Mouse (Mus musculus) T-helper 2 cell (primary cell): ENCODE measurements around the gene Myo1d.

Experiments used
- in situ Hi-C: fragments of 300-600 bp; cut with MboI, MseI; formaldehyde crosslinking; loops from one replicate; pipeline ENCODE4 v1.15.1; 2025; ENCODE audit warnings: high pct_unique_total_duplicates

Myo1d gene

DNA sequence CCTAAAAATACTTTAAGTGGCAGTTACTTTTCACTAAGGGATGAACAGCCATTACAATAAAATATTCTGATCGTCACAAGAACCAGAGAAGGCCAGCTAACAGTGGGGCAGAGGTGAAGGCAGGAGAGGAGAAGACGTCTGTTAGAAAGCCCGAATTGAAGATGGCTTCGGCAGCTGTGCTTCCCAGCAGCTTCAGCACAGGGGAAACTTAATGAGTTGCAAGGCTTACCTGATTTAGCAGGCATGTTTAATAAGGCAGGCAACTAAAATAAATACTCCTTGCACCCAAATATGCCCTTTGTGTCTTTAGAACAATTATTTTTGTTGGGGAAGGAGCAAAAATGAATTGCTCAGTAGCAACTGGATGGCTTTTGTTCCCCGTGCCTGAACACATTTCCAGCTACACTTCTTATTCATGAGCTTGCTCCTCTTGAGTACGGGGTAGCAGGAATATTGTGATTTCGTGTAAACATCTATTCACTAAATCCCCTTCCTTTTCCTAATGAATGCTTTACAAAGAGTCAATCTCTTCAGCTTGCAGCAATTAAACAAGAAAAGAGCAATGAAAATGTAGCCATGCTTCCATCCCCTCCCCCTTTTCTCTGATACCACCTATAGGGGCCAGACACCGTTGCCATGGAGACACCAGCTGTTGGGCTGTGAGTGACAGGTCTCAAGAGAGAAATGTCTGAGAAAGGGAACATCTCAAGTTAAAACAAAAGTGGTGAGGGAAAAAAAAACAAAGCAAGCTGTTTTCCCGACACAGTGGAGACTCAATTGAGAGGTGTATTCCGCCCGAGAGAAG lies 157.4 kb downstream of the Myo1d start:
- in situ Hi-C loops = no loop called here

GRCm38 (mm10) chr11:80614949-80615725 lies 164.7 kb downstream of the Myo1d start:
- in situ Hi-C loops = no loop called here

GRCm38 (mm10) chr11:80614418-80614817 lies 165.4 kb downstream of the Myo1d start:
- in situ Hi-C loops = no loop called here

GRCm38 (mm10) chr11:80613534-80613933 lies 166.3 kb downstream of the Myo1d start:
- in situ Hi-C loops = no loop called here

- in situ Hi-C loops = no loop called here
These were observed 177.0 kb downstream of the Myo1d start for GRCm38 (mm10) chr11:80602707-80603441.

DNA sequence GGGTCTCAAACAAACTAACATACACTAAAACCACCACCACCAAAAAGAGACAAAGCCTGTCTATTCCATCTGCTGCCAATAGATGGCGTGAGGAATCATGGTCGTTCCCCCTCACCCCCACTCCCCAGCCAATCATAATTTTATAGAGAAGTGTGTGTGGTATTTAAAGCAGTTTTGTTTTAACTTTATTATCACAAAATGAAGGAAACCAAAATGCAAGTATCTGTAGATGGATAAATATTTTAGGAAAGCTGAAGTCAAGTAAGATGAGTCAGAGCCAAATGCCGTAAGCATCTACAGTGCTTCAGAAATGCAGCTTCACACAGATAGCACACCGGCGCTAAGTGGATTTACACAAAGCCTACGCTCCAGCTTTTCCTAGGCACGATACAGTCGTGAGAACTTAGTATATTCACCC lies 177.8 kb downstream of the Myo1d start:
- in situ Hi-C loops = no loop called here

DNA sequence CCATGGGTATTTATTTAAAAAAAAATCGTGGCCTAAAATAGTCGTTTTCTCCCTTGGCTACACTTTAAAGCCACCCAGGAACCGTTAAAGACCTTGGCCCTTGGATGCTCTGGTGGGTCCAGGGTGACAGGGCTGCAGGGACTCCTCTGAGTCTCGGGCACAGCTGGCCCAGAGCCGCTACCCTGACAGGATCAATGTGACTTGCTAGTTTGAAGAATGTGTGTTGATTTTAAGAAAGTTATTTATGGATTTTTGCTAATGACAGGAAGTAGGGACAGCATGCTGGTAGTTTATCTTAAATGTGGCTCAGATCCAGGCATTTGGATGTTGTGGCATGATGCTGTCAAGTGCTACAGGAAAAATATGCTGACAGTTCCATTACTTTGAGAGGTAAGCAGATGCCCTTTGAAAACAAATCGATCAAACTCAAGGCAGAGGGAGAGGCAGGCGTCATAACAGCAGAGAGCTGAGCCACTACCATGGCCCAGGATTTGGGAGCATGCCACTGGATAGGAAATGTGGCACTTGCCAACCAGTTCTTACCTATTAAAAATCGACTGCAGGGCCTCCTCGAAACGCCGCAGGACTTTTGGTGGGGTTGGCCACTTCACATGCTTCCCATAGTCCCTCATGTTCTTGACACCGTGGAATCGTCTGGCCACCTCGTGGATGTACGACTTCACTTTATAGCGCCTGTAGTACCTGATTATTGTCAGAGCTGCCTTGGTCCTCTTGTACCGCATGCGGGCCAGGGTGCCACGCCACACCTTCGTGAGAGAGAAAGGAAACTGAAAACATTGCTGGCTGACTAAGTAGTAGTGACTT lies 178.6 kb downstream of the Myo1d start:
- in situ Hi-C loops = no loop called here

- in situ Hi-C loops = no loop called here
These were observed 184.3 kb downstream of the Myo1d start for GRCm38 (mm10) chr11:80595482-80595881.

GRCm38 (mm10) chr11:80589387-80589786 lies 190.4 kb downstream of the Myo1d start:
- in situ Hi-C loops = no loop called here

GRCm38 (mm10) chr11:80585761-80586160 lies 194.1 kb downstream of the Myo1d start:
- in situ Hi-C loops = no loop called here

DNA sequence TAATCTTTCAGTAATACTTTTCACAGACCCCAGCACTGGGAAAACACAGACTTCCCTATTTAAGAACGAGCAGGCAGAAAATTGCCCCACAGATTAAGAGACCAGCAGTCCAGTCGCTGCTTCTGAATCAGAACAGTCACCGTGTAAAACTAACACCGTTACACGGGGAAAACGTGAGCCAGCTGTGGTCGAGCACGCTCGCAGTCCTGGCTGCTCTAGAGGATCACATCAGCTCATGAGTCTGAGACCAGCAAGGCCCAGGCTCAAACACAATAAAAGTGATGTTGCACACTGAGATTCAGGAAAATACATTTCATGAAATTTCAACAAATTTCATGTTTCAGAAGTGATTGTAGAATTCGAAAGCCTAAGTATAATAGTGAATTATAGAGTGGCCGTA lies 194.6 kb downstream of the Myo1d start:
- in situ Hi-C loops = no loop called here

DNA sequence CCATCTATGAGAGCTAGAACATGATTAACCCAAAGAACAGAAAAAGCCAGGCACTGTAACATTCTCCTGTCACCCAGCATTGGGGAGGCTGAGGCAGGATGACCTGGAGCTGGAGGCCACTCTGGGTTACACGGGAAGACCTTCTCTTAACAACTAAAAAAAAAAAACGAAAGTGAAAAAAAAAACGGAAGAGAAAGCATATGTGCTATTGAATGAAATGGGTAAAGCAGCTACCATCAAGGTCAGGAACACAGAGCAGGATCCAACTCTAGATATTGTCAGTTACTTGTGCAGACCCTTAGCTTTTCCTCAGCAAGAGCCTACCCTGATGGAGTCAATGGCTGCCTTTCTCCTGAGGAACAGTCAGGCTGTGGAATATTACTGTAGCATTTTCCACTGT lies 199.3 kb downstream of the Myo1d start:
- in situ Hi-C loops = no loop called here

GRCm38 (mm10) chr11:80577747-80578640 lies 201.8 kb downstream of the Myo1d start:
- in situ Hi-C loops = no loop called here

- in situ Hi-C loops = no loop called here
These were observed 204.0 kb downstream of the Myo1d start for GRCm38 (mm10) chr11:80575794-80576193.

DNA sequence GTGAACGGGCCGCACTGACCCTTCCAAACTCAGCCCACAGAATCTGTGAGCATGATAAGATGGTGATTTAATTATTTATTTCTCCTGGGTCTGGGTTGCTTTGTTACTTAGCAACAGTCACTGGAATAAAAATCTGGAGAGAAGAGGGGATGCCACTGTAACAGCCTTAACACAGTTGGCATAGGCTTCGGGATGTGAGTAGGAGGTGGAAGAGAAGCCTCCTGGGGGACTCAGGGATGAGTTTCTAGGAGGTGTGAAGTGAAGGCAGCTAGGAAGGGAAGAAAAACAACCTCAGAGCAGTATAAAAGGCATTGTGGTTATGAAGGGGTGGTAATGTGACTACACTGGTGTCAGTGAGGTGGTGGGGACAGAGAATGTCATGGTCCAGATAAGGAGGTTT lies 213.5 kb downstream of the Myo1d start:
- in situ Hi-C loops = no loop called here

- in situ Hi-C loops = loop anchor here (5.0 kb wide), 1 partner anchor 98 kb away; no protein-coding TSS in a partner anchor
These were observed 214.6 kb downstream of the Myo1d start for GRCm38 (mm10) chr11:80564975-80565965.

DNA sequence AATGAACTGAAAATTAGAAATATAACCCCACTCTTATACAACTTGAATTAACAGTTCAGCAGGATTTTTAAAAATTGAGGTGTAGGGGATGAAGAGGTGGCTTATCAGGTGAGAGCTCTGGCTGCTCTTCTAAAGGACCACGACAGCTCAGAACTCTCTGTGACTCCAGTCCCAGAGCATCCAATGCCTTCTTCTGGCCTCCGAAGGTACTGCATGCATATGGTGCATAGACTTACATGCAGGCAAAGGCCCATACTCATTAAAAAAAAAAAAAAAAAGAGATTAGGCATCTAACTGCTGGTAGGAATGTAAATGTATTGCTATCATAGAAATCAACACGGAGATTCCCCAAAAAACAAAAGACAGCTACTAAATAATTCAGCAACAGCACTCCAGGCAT lies 217.3 kb downstream of the Myo1d start:
- in situ Hi-C loops = loop anchor here (5.0 kb wide), 1 partner anchor 95 kb away; no protein-coding TSS in a partner anchor

- in situ Hi-C loops = loop anchor here (5.0 kb wide), 1 partner anchor 93 kb away; no protein-coding TSS in a partner anchor
These were observed 219.1 kb downstream of the Myo1d start for GRCm38 (mm10) chr11:80560770-80561169.

DNA sequence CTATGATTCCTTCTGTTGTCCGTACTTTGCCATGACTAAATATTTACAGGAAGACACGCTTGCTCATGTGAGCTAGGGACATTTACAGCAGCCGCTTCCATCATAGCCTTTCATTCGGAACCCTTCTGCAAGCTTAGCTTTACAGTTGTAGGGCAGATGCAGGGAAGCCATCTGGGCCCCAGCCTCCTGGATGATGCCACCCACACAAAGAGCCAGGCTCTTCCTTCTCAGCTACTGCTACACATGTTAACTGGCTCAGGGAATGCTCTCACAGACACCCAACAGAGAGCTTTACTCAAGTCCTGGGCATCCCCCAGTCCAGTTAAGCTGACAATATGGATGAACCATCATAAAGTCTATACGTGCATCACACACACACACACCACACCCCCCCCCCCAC lies 224.4 kb downstream of the Myo1d start:
- in situ Hi-C loops = no loop called here
